Mouse (Mus musculus) heart, embryonic 13.5 days (tissue): ENCODE data around the gene Zdhhc4. TPM values are rescaled to one million over a fixed set of nuclear protein-coding genes. Genes with fewer than 3 reads are reported as not detected.
A peak's percentile ranks its signal among the peaks of the same experiment; 100 is the strongest.

ENCODE experiments used
- ATAC-seq: fragments of 200-750 bp; cut with Nextera tagmentation; 2 replicates; pipeline ENCODE4 v1.8.0; 2017; ENCODE audit warnings: moderate TSS enrichment; ENCODE audit not compliant: insufficient number of reproducible peaks, low FRiP score, low TSS enrichment; ENCODE audit errors: extremely low read depth
- H3K27ac ChIP-seq: fragments of 300-500 bp; sonication (generic); replicated peaks from 2 replicates; pipeline ENCODE4 v1.5.1; 2015; ENCODE audit warnings: moderate library complexity, mild to moderate bottlenecking, inconsistent platforms
- H3K27me3 ChIP-seq: fragments of 300-500 bp; sonication (generic); replicated peaks from 2 replicates; pipeline ENCODE4 v1.6.1; 2015; ENCODE audit warnings: mild to moderate bottlenecking, inconsistent platforms
- H3K36me3 ChIP-seq: fragments of 300-500 bp; sonication (generic); 2 replicates; pipeline ENCODE4 v1.6.1; 2015; ENCODE audit warnings: mild to moderate bottlenecking, inconsistent platforms
- H3K4me1 ChIP-seq: fragments of 300-500 bp; sonication (generic); 2 replicates; pipeline ENCODE4 v1.6.1; 2015; ENCODE audit warnings: inconsistent platforms
- H3K4me2 ChIP-seq: fragments of 300-500 bp; sonication (generic); 2 replicates; pipeline ENCODE4 v1.6.1; 2015; ENCODE audit warnings: inconsistent platforms, mild to moderate bottlenecking, moderate library complexity
- H3K4me3 ChIP-seq: fragments of 300-500 bp; sonication (generic); 2 replicates; pipeline ENCODE4 v1.5.1; 2015; ENCODE audit warnings: moderate library complexity, mild to moderate bottlenecking, inconsistent platforms
- H3K9ac ChIP-seq: fragments of 300-500 bp; sonication (generic); 2 replicates; pipeline ENCODE4 v1.6.1; 2015; ENCODE audit warnings: inconsistent platforms, mild to moderate bottlenecking, moderate library complexity
- H3K9me3 ChIP-seq: fragments of 300-500 bp; sonication (generic); 2 replicates; pipeline ENCODE4 v1.6.1; 2016; ENCODE audit warnings: inconsistent platforms
- WGBS: fragments of 180-500 bp; shearing (Covaris S2); methylation state at CpG from one replicate; pipeline ENCODE4 v1.1.7; 2015; ENCODE audit warnings: mixed read lengths; 5-methylcytosine and 5-hydroxymethylcytosine counted together
- polyA plus RNA-seq: library from polyadenylated mRNA; unstranded; fragments of >200 nt; fragmentation: Nextera tagmentation; extraction: Ambion mirVana; gene quantifications from 2 replicates; pipeline ENCODE4 v1.2.1, GENCODE M21; 2015

Zdhhc4 gene
- polyA plus RNA-seq: 50.5 and 57.1 TPM in 2 replicates

GRCm38 (mm10) chr5:143328690-143329495 is at the start of gene Zdhhc4:
Gene Zdhhc4 (minus strand): TSS chr5:143329256.
- ATAC-seq: peak; percentile 61; the same call in 1 of the 2 replicates
- Histone ChIP-seq H3K4me1 (peaks cover 19% of the 10 kb centered on the region), H3K4me2 (peak within 1 kb of the TSS; percentile 98), H3K9ac (peak within 1 kb of the TSS; percentile 95), H3K36me3 (peaks cover 37% of the 10 kb centered on the region), H3K27ac (peak within 1 kb of the TSS; percentile 70), H3K4me3 (peak within 1 kb of the TSS; percentile 97), H3K27me3 (no peaks in the 10 kb centered on the region), H3K9me3 (no peaks in the 10 kb centered on the region)
- WGBS: under 1% methylated on average over 57 of the region's 57 CpGs

- Histone ChIP-seq H3K9ac (no peak overlapping the region), H3K4me1 (peaks cover 8% of the 10 kb centered on the region; the same call in 1 of the 2 replicates), H3K36me3 (no peaks in the 10 kb centered on the region), H3K9me3 (peaks cover 3% of the 10 kb centered on the region; the same call in 1 of the 2 replicates), H3K27ac (no peak overlapping the region), H3K4me2 (no peak overlapping the region), H3K27me3 (peaks cover 61% of the 10 kb centered on the region), H3K4me3 (no peak overlapping the region)
- WGBS: 81% methylated on average over 4 of the region's 4 CpGs
- no peak for ATAC-seq
These were observed 47.1 kb upstream of the Zdhhc4 start for GRCm38 (mm10) chr5:143376156-143376555.

GRCm38 (mm10) chr5:143375242-143375641 is 46.2 kb upstream of the Zdhhc4 start:
- no peak for ATAC-seq

GRCm38 (mm10) chr5:143372818-143373217 is 43.8 kb upstream of the Zdhhc4 start:
- WGBS: 1% methylated on average over 35 of the region's 35 CpGs
- peak overlapping the region; percentile 48 for H3K4me3 ChIP-seq
- H3K4me2 ChIP-seq: peak overlapping the region; percentile 74
- no peak for ATAC-seq
- peaks cover 18% of the 10 kb centered on the region for H3K4me1 ChIP-seq
- no peaks in the 10 kb centered on the region for H3K36me3 ChIP-seq
- peak overlapping the region; percentile 67 for H3K9ac ChIP-seq
- H3K27ac ChIP-seq: no peak overlapping the region
- H3K27me3 ChIP-seq: peaks cover 85% of the 10 kb centered on the region
- H3K9me3 ChIP-seq: peaks cover 3% of the 10 kb centered on the region; the same call in 1 of the 2 replicates

More at GRCm38 (mm10) chr5:143375242-143375641, 46.2 kb upstream of the Zdhhc4 start:
- Histone ChIP-seq H3K9me3 (peaks cover 3% of the 10 kb centered on the region; the same call in 1 of the 2 replicates), H3K9ac (0 out of 2 replicates have a peak overlapping the region, but pooled peaks have one; percentile 40), H3K36me3 (no peaks in the 10 kb centered on the region), H3K27ac (no peak overlapping the region), H3K4me2 (peak overlapping the region; percentile 59), H3K4me1 (peaks cover 9% of the 10 kb centered on the region), H3K4me3 (peak overlapping the region; percentile 38), H3K27me3 (peaks cover 61% of the 10 kb centered on the region)
- 8% methylated on average over 21 of the region's 21 CpGs for WGBS

- no peak overlapping the region for H3K9ac ChIP-seq
- 44% methylated on average over 4 of the region's 4 CpGs for WGBS
- no peak overlapping the region for H3K4me2 ChIP-seq
- peaks cover 92% of the 10 kb centered on the region for H3K27me3 ChIP-seq
- no peak for ATAC-seq
- H3K9me3 ChIP-seq: peaks cover under 1% of the 10 kb centered on the region; the same call in 1 of the 2 replicates
- H3K27ac ChIP-seq: no peak overlapping the region
- H3K4me1 ChIP-seq: peaks cover 18% of the 10 kb centered on the region
- no peaks in the 10 kb centered on the region for H3K36me3 ChIP-seq
- H3K4me3 ChIP-seq: no peak overlapping the region
These were observed 42.1 kb upstream of the Zdhhc4 start for GRCm38 (mm10) chr5:143371146-143371510.

GRCm38 (mm10) chr5:143370416-143371145 is 41.5 kb upstream of the Zdhhc4 start:
- H3K27ac ChIP-seq: no peak overlapping the region
- peaks cover 94% of the 10 kb centered on the region for H3K27me3 ChIP-seq
- peak overlapping the region; percentile 37 for H3K4me3 ChIP-seq
- WGBS: 28% methylated on average over 17 of the region's 17 CpGs
- H3K36me3 ChIP-seq: no peaks in the 10 kb centered on the region
- H3K4me1 ChIP-seq: peaks cover 18% of the 10 kb centered on the region
- peak overlapping the region; percentile 61; the same call in 1 of the 2 replicates for H3K4me2 ChIP-seq
- H3K9me3 ChIP-seq: no peaks in the 10 kb centered on the region
- no peak overlapping the region for H3K9ac ChIP-seq
- ATAC-seq: no peak

- no peaks in the 10 kb centered on the region for H3K36me3 ChIP-seq
- no peak overlapping the region for H3K9ac ChIP-seq
- no peak overlapping the region for H3K27ac ChIP-seq
- H3K4me2 ChIP-seq: peak overlapping the region; percentile 61
- ATAC-seq: no peak
- H3K4me3 ChIP-seq: peak overlapping the region; percentile 37
- peaks cover 94% of the 10 kb centered on the region for H3K27me3 ChIP-seq
- no peaks in the 10 kb centered on the region for H3K9me3 ChIP-seq
- 2% methylated on average over 35 of the region's 36 CpGs for WGBS
- peaks cover 14% of the 10 kb centered on the region for H3K4me1 ChIP-seq
These were observed 40.7 kb upstream of the Zdhhc4 start for GRCm38 (mm10) chr5:143369611-143370255.

GRCm38 (mm10) chr5:143367931-143368330 is 38.9 kb upstream of the Zdhhc4 start:
- Histone ChIP-seq H3K4me3 (no peak overlapping the region), H3K27me3 (peaks cover 87% of the 10 kb centered on the region), H3K36me3 (no peaks in the 10 kb centered on the region), H3K4me1 (peaks cover 26% of the 10 kb centered on the region), H3K9ac (no peak overlapping the region), H3K9me3 (no peaks in the 10 kb centered on the region), H3K4me2 (no peak overlapping the region), H3K27ac (no peak overlapping the region)
- ATAC-seq: no peak
- 70% methylated on average over 3 of the region's 3 CpGs for WGBS

- ATAC-seq: no peak; the same call in 1 of the 2 replicates
- Histone ChIP-seq H3K9me3 (no peaks in the 10 kb centered on the region), H3K4me3 (peak overlapping the region; percentile 59), H3K4me1 (peaks cover 15% of the 10 kb centered on the region), H3K27me3 (peaks cover 69% of the 10 kb centered on the region), H3K27ac (no peak overlapping the region), H3K9ac (peak overlapping the region; percentile 81), H3K36me3 (no peaks in the 10 kb centered on the region), H3K4me2 (peak overlapping the region; percentile 94)
- under 1% methylated on average over 47 of the region's 47 CpGs for WGBS
These were observed 34.9 kb upstream of the Zdhhc4 start for GRCm38 (mm10) chr5:143363678-143364615.

GRCm38 (mm10) chr5:143361428-143361827 is 32.4 kb upstream of the Zdhhc4 start:
- no peak for ATAC-seq
- no peak overlapping the region for H3K4me2 ChIP-seq
- no peak overlapping the region for H3K4me3 ChIP-seq
- WGBS: 65% methylated on average over 7 of the region's 7 CpGs
- peaks cover 75% of the 10 kb centered on the region for H3K27me3 ChIP-seq
- no peaks in the 10 kb centered on the region for H3K36me3 ChIP-seq
- no peak overlapping the region for H3K9ac ChIP-seq
- no peaks in the 10 kb centered on the region for H3K9me3 ChIP-seq
- H3K27ac ChIP-seq: no peak overlapping the region
- H3K4me1 ChIP-seq: peaks cover 24% of the 10 kb centered on the region
